Mouse (Mus musculus) small intestine, adult 2 months (tissue): ENCODE results near the gene Sept11. TPM values are rescaled to one million over a fixed set of nuclear protein-coding genes. Genes with fewer than 3 reads are reported as not detected.

ENCODE experiments used
- H3K27ac ChIP-seq: fragments of 200-500 bp; 2 replicates; pipeline ENCODE4 v1.5.1; 2012; ENCODE audit warnings: low read depth, low read length, control low read depth, inconsistent platforms; ENCODE audit not compliant: insufficient read depth
- H3K27me3 ChIP-seq: fragments of 200-500 bp; 2 replicates; pipeline ENCODE4 v1.6.1; 2012; ENCODE audit warnings: mild to moderate bottlenecking, moderate library complexity, low read length, inconsistent platforms; ENCODE audit not compliant: control insufficient read depth, insufficient read depth
- H3K36me3 ChIP-seq: fragments of 200-500 bp; 2 replicates; pipeline ENCODE4 v1.6.1; 2012; ENCODE audit warnings: mild to moderate bottlenecking, low read length, control low read depth, inconsistent platforms; ENCODE audit not compliant: control insufficient read depth, insufficient read depth
- H3K4me1 ChIP-seq: fragments of 200-500 bp; 2 replicates; pipeline ENCODE4 v1.6.1; 2012; ENCODE audit warnings: low read length, inconsistent platforms, mixed read lengths; ENCODE audit not compliant: control insufficient read depth, insufficient read depth, insufficient read length
- H3K4me3 ChIP-seq: fragments of 200-500 bp; 2 replicates; pipeline ENCODE4 v1.5.1; 2012; ENCODE audit warnings: low read depth, mild to moderate bottlenecking, control low read depth, inconsistent platforms, low read length, moderate library complexity
- CTCF ChIP-seq: fragments of 200-500 bp; IDR thresholded peaks from 2 replicates; pipeline ENCODE4 v1.5.1; 2012; ENCODE audit warnings: low read depth, mild to moderate bottlenecking, control low read depth, inconsistent platforms, low read length, moderate library complexity, mixed read lengths; ENCODE audit not compliant: insufficient replicate concordance, insufficient read length; ENCODE audit errors: extremely low read depth
- POLR2A ChIP-seq: fragments of 200-500 bp; IDR thresholded peaks from 2 replicates; pipeline ENCODE4 v1.6.1; 2012; ENCODE audit warnings: low read depth, mild to moderate bottlenecking, control low read depth, inconsistent platforms, low read length, moderate library complexity
- WGBS: fragments of 180-500 bp; shearing (Covaris S2); methylation state at CpG from one replicate; pipeline ENCODE4 v1.1.7; 2018; 5-methylcytosine and 5-hydroxymethylcytosine counted together
- polyA plus RNA-seq: library from polyadenylated mRNA; depleted of rRNA; stranded (reverse); fragments of >200 nt; gene quantifications from 2 replicates; pipeline ENCODE4 v1.2.3, GENCODE M21; 2012

Sept11 gene
- polyA plus RNA-seq, 1 experiment: 12.9 TPM

GRCm38 (mm10) chr5:93174675-93175074, 81.4 kb downstream of the Sept11 start:
- Histone ChIP-seq H3K36me3 (peaks cover 37% of the 10 kb centered on the region), H3K27ac (no peak overlapping the region), H3K4me3 (no peak overlapping the region), H3K27me3 (no peaks in the 10 kb centered on the region), H3K4me1 (no peaks in the 10 kb centered on the region)
- no peak for TF ChIP-seq POLR2A
- no peak for TF ChIP-seq CTCF
- 76% methylated on average over 6 of the region's 6 CpGs for whole genome bisulfite sequencing

GRCm38 (mm10) chr5:93178616-93179015, 85.4 kb downstream of the Sept11 start:
- Histone ChIP-seq H3K4me3 (no peak overlapping the region), H3K36me3 (peaks cover 25% of the 10 kb centered on the region), H3K27me3 (no peaks in the 10 kb centered on the region), H3K27ac (no peak overlapping the region), H3K4me1 (no peaks in the 10 kb centered on the region)
- TF ChIP-seq CTCF (no peak), POLR2A (no peak)
- 62% methylated on average over 6 of the region's 6 CpGs for WGBS

- Histone ChIP-seq H3K36me3 (peaks cover 26% of the 10 kb centered on the region), H3K27me3 (no peaks in the 10 kb centered on the region), H3K4me3 (no peak overlapping the region), H3K4me1 (no peaks in the 10 kb centered on the region), H3K27ac (no peak overlapping the region)
- 34% methylated on average over 2 of the region's 2 CpGs for WGBS
- no peak for TF ChIP-seq POLR2A
- no peak for TF ChIP-seq CTCF
Observed at GRCm38 (mm10) chr5:93180252-93180651, 87.0 kb downstream of the Sept11 start.

- no peak overlapping the region for H3K4me3 ChIP-seq
- H3K27ac ChIP-seq: no peak overlapping the region
- peaks cover 39% of the 10 kb centered on the region for H3K36me3 ChIP-seq
- H3K4me1 ChIP-seq: no peaks in the 10 kb centered on the region
- TF ChIP-seq POLR2A: no peak
- WGBS: 83% methylated on average over 6 of the region's 6 CpGs
- H3K27me3 ChIP-seq: no peaks in the 10 kb centered on the region
Observed at GRCm38 (mm10) chr5:93183311-93183710, 90.1 kb downstream of the Sept11 start.

GRCm38 (mm10) chr5:93184548-93184947, 91.3 kb downstream of the Sept11 start:
- 79% methylated on average over 6 of the region's 6 CpGs for WGBS
- H3K27ac ChIP-seq: no peak overlapping the region
- H3K4me1 ChIP-seq: no peaks in the 10 kb centered on the region
- H3K27me3 ChIP-seq: no peaks in the 10 kb centered on the region
- TF ChIP-seq CTCF (no peak), POLR2A (no peak)
- H3K4me3 ChIP-seq: no peak overlapping the region
- H3K36me3 ChIP-seq: peaks cover 43% of the 10 kb centered on the region

- H3K27ac ChIP-seq: no peak overlapping the region
- no peak overlapping the region for H3K4me3 ChIP-seq
- H3K36me3 ChIP-seq: peaks cover 41% of the 10 kb centered on the region
- H3K4me1 ChIP-seq: no peaks in the 10 kb centered on the region
- no peaks in the 10 kb centered on the region for H3K27me3 ChIP-seq
- TF ChIP-seq CTCF (no peak), POLR2A (no peak)
- 68% methylated on average over 3 of the region's 3 CpGs for WGBS
Observed at GRCm38 (mm10) chr5:93189607-93190006, 96.4 kb downstream of the Sept11 start.

GRCm38 (mm10) chr5:93190428-93190827, 97.2 kb downstream of the Sept11 start:
- WGBS: 96% methylated on average over 5 of the region's 5 CpGs
- no peak overlapping the region for H3K4me3 ChIP-seq
- no peaks in the 10 kb centered on the region for H3K4me1 ChIP-seq
- no peaks in the 10 kb centered on the region for H3K27me3 ChIP-seq
- H3K27ac ChIP-seq: no peak overlapping the region
- peaks cover 41% of the 10 kb centered on the region for H3K36me3 ChIP-seq
- TF ChIP-seq CTCF: no peak
- TF ChIP-seq POLR2A: no peak

GRCm38 (mm10) chr5:93198232-93198631, 105.0 kb downstream of the Sept11 start:
- Histone ChIP-seq H3K4me1 (0 out of 2 replicates have a peak, but pooled peaks cover 2% of the 10 kb centered on the region), H3K27ac (no peak overlapping the region), H3K4me3 (no peak overlapping the region), H3K36me3 (peaks cover 34% of the 10 kb centered on the region), H3K27me3 (no peaks in the 10 kb centered on the region)
- TF ChIP-seq CTCF: no peak
- no peak for TF ChIP-seq POLR2A
- 86% methylated on average over 3 of the region's 3 CpGs for WGBS
